Mouse (Mus musculus) thymus, postnatal 10 days (tissue): ENCODE results near the gene Phb2.
"Not testable (repeated sequence)": the region's sequence is repeated elsewhere in the genome, so short reads cannot be mapped to it uniquely, and the experiment has no call there.

Experiments used
- DNase-seq, 2 experiments: peaks; one replicate each; pipeline ENCODE4 v3.0.0; 2021; ENCODE audit warnings: low spot score in 2 of 2

The Phb2 gene

DNA sequence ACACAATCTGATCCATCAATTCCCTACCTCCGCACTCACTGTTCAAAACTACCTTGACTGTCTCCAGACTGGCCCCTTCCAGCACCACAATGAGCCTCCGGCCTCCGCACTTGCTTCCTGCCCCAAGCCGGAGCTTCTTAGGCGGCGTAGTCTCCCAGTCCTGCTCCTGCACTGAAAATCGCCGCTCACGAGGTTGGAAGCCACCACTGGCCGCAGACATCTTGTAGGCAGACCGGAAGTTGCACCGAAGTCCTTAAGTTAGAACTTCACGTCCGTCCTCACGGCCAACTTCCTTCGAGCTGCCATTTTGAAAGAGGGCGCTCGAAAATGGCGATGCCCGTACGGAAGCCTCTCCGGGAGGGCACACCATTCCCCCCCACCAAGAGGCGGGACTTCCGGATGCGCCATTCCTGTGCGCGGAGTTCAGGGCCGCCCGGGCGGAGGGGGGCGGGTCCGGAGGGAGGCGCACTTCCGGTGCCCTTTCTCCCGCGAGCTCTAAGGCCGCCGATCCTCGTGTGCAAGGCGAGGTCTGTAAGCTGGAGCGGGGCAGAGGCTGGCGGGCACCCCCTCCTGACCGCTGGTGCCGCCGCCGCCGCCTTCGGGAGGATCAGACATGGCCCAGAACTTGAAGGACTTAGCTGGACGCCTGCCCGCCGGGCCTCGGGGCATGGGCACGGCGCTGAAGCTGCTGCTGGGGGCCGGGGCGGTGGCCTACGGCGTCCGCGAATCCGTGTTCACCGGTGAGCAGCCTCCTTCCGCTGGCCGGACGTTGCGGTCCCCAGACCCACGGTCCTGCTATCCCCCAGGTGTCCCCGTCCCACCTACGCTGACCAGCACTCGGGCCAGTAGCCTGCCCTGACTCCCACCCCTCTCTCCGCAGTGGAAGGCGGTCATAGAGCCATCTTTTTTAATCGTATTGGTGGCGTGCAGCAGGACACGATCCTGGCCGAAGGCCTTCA, at the start of gene Phb2, which contains the start of gene Emg1:
Gene Phb2, plus strand, starts transcription at position 513 of the 959 bp plus-strand sequence.
Gene Emg1, minus strand, starts transcription at position 355 of the 959 bp plus-strand sequence.
- DNase-seq: peak; percentile 97 to 99

DNA sequence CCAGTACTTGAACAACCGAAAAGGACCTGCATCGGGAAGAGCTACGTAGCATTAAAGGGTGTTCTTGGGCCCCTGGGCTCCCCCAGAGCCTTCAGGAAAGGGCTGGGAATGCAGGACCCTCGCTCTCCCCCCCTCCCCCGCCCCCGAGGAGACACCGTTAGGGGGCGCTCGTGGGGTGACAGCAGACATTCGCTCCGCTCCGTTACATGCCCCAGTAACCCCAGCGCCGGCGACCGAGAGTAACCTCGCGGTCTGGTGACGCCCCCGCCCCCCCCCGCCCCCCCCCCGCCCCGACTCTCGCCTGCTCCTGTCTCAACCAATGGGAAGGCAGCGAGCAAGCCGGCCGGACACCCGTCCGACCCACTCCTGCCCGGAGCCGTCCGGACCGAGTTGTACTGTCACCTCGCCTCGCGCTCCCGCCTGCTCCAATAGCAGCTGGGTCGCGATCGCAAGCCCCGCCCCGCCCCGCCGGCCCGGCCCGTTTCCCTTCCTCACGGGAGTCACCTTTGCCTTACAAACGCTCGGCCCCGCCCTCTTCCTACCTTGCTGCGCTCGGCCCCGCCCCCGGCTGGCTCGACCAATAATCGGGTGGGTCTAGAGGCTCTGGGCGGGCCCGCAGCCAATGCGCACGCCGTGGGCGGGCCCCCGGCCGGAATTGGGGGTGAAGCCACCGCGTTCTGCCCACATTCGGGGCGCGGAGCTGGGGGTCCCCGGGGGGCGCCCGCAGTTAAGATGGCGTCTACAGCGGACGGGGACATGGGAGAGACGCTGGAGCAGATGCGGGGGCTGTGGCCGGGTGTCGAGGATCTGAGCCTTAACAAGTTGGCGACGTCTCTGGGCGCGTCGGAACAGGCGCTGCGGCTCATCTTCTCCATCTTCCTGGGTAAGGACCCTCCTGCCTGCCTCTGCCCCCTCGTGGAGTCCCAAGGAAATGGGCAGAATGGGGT, 49.4 kb upstream of the Phb2 start, which contains the start of gene Lpcat3:
Gene Lpcat3, plus strand, starts transcription at position 551 of the 947 bp plus-strand sequence.
- peak; percentile 100 for DNase-seq

DNA sequence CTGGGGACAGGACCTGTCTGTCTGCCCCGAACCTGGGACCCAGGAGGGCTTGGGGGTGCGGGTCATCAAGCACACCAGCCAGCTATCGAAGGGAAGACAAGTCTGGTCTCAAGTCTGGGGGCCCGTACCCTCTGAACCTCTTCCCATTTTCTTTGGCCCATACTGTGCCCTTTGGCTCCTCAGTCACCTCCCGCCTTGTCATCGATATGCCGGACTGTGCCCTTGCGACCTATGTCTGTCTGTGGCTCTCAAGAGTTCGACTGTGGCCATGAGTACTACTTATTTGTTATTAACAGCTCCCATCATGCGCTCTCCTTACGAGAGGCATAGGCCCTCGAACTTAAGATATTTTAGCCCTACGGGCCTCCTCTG, 48.7 kb upstream of the Phb2 start:
- DNase-seq: no peak

DNA sequence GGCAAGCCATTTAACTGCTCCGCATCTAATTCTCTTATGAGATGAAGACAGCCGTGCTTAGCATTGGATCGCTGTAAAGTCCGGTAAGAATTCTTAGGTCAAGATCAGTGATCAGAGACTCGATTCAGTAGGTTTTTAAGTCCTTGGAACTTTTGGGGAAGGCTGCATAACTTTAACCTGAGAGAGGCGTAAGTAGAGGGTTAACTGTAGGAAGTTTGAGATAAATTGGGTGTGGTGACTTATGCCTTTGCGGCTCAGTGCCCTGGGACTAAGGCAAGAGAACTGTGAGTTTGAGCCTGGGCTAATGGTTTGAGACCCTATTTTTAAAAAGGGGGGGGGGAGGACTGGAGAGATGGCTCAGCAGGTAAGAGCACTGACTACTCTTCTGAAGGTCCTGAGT, 47.9 kb upstream of the Phb2 start:
- DNase-seq: no peak

DNA sequence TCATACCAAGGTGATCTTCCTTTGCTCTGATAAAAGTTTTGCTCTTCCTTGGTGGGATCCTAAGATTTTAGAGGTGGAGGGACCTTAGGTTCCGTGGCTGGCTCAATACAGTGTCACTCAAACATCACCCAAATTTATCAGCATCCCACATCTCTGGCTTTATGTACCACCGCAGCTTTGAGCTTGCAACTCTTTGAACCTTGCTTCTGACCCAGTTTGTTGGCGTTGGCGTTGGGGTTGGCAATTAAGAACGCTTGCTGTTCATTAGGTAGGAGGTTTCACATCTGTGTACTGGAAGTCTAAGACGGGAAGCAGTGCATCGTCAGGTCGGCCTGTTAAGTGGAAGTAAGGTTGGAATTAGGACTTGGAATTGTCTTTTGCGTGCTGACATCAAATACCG, 47.1 kb upstream of the Phb2 start:
- peak in 1 of 2 experiments; percentile 17 for DNase-seq

DNA sequence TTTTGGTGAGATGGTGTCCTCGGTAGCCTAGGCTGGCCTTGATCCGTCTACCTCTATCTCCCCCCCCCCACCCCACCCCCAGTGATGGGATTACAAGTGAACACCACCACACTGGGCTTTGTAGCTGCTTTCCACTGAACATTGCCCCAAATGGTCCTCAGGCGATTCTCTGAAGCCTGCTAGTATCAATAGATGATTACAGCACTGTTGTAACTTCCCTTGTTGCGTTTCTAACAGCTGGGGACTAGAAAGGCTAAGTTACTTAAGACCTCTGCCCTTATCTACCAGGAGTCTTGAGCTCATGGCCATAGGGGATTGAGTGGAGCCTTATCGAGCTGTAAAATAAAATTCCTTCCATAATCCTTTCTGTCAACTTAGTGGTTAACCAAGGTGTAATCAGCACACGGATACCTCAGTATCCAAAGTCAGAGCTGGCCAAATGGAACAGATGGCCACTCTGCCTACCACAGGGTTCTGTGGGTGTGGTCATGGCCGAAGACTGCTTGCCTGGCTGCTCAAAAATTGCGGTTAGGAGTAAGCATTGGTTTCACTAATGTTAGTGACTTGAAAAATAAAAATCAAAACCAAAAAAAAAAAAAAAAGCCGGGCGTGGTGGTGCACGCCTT, 42.8 kb upstream of the Phb2 start:
- no peak for DNase-seq

DNA sequence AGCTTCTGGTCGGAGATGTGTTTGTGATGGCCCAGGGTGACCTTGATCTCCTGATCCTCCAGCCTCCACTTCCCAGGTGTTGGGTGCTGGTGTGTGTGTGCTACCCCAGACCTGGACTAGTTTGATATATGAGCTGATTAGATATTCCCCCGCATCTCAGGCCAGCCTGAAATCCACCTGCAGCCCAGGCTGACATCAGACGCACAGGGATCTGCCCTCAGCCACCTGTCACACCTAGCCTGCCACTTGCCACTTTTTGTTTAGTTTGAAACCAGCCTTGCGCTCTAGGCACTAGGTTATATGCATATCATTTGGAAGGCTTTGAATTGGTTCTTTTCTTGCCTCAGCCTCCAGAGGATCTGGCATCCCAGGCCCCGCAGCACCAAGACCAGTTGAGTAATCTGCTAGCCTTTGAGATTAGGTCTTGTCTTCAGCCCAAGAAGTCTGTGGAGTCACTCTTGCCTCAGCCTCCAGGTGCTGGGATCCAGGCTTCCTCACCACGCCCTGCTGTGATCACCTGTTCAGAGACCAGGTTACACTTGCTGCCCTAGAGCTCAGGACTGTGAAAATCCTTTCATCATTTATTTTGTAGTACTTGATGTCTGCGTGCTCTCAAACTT, 41.7 kb upstream of the Phb2 start:
- DNase-seq: no peak

DNA sequence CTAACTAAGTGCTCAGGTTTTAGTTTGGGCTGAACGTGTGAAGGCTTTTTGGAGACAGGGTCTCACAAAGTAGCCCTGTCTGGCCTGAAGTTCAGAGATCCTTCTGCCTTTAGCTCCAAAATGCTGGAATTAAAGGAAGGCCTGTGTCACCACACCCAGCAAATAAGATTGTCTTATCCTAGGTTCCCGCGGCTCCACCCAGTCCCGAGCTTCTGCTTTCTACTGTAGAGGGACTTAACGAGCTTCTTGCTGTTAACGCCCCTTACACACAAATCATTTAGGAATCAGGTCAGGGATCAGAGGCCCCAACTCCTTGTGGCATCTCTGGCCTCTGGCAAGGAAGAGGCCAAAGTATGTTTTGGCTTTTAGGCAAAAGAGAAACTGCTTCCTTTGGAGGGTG, 40.0 kb upstream of the Phb2 start:
- DNase-seq: no peak

DNA sequence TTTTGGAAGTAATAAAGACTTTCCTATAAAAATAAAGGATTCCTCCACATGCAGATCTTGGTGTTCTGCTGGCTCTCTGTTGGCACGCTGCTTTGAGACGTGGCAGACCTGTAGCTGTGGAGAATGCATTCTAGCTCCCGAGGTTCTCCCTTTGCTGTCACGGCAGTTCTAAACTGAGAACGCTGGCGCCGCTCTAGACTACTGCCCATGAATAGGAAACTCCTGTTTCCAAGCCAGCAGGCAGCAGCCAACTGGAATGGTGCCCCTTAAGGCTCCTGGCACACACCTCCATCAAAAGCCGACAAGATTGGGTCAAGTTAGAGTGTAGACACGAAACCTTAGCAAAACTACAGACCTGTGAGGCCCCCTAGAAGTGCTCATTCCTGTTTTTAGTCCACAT, 38.5 kb upstream of the Phb2 start:
- no peak for DNase-seq

DNA sequence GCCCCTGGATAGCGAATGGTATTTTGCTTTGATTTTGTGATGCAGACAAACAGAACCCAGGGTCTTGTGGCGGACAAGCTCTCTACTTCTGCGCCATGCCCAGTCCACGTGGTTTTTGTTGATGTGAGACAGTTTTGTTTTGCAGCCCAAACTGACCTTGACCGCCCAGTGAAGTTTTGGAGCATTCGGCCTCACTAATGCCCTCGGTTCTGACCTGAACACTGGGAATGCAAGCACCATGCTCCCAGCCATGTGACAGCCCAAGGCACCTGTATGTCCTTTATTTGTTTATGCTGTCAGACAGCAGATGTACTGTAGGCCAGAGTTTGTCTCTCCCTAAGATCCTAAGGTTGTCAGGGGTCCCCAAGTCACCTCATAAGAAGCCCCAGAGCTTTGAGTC, 37.5 kb upstream of the Phb2 start:
- DNase-seq: no peak

DNA sequence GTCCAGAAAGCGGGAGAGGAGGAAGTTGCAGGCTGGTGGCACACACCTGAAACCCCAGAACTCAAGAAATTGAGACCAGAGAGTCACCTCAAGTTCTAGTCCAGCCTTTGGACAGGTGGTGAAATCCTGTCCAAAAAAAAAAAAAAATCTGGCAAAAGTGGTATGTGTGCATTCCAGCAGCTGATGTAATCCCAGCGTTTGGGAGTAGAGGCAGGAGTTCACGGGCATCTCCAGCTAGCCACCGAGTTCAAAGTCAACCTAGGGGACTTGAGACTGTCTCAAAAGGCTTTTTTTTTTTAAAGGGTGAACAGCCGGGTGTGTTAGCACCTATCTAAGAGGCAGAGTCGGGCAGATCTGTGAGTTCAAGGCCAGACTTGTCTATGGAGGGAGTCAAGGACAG, 36.0 kb upstream of the Phb2 start:
- no peak for DNase-seq

DNA sequence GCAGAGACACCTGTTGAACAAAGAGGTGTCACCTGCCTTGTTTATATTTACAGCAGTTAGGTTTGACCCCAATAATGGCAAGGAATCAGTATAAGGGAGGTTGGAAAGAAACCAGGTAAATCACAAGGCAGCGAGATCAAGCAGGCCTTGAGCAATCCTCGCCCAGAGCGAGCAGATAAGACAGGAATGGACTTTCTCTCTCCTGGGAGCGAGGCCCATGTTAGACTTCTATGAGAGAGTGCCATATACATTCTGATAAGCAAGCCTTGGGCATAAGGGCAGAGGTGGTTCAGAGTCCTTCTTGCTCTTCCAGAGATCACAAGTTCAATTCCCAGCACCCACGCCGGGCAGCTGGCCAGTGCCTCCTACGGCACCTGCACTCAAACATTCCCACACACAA, 33.4 kb upstream of the Phb2 start:
- no peak for DNase-seq

DNA sequence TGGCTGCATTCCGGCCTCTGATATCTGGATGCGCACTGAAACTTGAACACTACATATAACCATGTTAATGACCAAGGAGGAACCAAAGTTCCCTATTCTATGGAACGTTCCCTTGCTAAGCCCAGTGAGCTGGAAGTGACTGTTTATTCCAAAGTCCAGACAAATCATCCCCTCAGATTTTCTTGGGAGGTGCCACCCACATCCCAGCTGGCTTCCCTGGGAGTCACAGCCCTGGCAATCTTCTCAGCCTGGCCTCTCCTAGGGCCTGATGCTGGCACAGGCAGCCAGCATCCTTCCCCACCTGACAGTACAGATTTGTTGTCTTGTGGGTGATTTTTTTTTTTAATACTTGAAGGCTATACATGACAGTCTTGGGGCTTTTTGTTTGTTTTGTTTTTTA, 32.6 kb upstream of the Phb2 start:
- DNase-seq: no peak

DNA sequence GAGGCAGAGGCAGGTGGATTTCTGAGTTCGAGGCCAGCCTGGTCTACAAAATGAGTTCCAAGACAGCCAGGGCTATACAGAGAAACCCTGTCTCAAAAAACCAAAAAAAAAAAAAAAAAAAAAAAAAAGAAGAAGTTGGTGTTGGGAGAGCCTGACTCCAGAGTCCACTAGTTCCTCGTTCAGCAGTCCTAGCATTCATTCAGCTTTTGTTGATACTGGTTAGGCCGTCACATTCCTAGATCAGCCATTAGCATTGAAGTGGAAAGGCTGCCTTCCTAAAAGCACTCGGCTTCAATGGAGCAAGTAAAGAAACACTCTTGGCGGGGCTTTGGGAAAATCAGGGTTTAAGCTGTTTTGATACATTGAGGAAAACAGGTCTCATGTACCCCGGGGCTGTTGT, 29.8 kb upstream of the Phb2 start:
- DNase-seq: not testable (repeated sequence)

DNA sequence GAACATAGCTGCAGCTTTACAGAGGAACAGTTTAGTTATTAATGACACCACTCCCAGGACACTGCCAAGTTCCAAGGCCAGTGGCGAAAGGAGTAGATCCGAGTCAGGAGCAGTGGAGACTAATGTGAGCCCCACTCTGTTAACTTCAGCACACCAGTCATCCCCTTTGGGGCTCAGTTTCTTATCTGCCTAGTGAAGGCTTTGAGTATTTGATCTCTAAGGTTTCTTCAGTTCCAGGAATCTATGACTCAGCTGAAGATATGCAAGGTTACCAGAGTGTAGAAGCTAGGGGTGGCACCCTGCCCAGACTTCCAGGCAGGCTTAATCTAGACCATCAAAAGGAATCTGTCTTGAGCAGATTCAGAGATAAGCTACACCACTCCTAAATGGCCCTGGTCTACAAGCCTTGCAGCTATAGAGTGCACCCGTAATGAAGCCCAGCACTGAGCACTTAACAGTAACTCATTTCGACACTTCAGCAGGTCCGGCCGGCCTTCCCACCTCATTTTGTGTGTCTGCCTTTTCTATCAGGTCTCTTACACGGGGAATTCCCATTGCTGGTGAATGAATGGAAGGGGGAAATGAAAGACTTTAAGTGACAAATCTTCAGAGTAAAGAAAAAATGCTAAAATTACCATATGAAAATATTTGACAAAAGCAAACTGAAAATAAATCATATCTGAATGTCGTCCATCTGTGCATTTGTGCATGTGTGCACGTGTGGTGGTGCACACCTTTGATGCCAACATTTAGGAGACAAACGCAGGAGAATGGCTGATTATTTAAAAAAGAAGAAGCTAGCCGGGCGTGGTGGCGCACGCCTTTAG, 28.3 kb upstream of the Phb2 start:
- DNase-seq: no peak

DNA sequence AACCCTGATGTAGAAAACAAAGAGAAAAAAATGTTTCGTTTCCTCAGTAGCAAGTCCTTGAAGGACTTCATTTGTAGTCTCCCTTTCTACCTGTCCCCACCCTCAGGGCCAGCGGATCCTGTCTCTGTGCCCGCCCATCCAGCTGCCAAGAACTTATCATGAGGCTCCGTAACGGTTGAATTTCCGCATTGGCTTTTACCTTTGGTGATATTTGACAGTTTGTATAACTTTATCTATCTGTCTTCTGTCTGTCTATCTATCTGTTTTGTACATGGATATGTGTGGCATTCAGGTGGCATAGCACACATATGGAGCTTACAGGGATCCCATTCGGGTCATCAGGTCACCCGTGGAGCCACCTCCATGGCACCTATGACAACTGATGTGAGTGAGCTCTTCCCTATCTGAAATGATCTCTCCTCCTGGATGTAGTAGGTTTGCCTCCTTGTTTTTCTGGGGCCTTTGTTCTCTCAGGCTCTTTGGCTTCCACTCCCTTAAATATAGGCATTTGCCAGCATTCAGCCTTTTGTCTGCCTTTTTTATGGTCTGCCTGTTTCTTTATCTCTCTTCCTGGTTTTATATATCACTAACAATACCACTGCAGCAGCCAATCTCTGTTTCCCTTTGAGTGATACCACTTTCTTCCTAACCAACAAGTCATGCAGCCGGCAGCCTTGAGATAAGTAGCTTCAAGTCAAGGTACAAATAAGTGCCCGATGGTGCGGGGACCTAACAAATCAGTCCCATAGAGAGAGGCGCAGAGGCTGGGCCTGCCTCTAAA, 26.3 kb upstream of the Phb2 start:
- DNase-seq: no peak

DNA sequence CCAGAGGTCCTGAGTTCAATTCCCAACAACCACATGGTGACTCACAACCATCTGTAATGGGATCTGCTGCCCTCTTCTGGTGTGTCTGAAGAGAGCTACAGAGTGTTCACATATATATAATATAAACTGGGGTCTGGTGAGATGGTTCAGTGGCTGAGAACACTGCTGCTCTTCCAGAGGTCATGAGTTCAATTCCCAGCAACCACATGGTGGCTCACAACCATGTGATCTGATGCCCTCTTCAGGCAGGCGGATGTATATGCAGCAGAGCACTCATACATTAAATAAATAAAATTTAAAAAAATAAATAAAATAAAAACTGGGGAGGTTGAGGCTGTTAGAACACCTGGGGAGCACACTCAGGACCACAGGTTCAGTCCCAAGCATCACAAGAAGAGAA, 25.5 kb upstream of the Phb2 start:
- DNase-seq: not testable (repeated sequence)

DNA sequence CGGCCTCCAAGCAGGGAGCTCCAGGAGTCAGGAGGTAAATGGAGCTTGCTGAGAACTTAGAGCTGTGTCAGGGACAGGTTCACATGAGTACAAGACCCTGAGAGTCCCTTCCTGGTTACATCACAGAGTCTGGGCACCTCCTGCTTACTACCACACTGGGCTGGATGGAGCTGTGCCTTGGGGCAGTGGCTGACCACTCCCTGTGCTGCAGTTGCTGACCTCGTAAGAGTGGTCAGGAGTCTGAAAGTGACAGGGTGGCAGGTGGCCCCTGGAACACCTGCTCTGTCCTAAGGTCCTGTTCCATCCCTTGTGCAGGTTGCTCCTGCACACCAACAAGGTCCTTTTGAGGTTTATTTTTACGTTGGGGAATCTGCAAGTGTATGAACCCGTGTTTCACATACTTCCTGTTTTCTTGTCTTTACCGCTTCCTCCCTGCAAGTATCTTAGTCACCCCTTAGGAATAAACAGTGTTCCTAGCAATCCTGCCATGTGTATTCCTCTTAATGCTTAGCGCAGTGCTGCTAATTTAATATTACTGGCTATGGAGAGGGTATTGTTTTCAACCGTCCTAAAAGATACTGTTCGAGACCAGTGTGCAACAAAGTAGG, 23.9 kb upstream of the Phb2 start:
- no peak for DNase-seq

DNA sequence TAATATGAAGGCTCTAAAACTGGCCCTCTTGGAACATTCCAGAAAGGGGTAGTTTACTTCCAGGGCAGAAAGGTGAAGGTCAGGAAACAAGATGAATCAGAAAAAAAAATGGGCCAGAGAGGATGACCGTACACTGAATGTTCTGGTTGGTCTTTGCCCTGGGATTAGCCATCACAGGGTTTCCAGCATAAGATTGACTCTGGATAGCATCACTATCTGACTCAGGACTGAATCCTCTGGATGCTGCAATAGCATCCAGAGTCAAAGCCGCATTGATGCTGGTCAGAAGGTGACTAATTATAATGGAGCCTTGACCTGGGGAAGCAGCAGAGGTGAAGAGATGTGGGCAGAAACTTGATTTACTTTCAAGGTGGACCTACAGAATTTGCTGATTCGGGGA, 23.1 kb upstream of the Phb2 start:
- DNase-seq: no peak
